Mouse (Mus musculus) embryo, embryonic 11 days (tissue): ENCODE results near the gene Zbtb45.

ENCODE experiments used
- DNase-seq: peaks from one replicate; pipeline ENCODE4 v3.0.0-alpha.2; 2015

The Zbtb45 gene

DNA sequence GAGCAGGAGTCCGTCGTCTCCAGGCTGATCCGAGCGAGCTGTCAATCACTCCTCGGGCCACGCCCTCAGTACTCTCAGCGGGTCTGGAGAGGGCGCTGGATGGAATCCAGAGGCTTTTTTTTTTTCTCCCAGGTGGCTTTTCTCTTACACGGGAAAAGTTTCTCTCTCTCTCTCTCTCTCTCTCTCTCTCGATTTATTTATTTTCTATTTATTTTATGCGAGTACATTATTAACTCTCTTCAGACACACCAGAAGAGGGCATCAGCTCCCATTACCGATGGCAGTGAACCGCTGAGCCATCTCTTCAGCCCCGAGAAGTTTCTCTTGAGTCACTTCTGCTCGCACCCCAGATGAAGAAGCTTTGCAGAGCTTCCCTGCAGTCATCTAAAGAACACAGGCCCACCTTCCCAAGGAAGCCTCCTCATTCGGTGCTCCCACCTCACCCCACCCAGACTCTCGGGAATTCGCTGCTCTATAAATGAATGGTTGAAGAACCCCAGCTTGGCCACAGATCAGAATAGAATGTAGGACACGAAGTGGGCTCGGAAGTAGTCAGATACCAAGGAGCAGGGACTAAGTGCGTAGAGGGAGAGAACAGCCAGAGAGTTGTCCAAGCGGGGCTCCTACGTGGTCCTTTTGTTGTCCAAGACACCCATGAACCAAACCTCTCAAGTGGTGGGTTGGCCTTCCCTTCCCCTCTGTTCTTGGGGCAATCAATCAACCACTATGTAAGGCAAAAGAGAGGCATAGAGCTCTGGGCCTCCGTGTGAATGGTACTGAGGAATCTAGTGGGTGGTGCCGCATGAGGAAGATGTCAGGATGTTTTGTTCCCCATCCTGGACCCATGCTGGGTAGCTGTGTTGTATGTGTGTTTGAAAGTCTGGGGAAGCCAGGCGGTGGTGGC, at the start of gene Zbtb45:
Gene Zbtb45 (minus strand): TSS at position 30 of the 904 bp plus-strand sequence.
- DNase-seq: peak; percentile 31

DNA sequence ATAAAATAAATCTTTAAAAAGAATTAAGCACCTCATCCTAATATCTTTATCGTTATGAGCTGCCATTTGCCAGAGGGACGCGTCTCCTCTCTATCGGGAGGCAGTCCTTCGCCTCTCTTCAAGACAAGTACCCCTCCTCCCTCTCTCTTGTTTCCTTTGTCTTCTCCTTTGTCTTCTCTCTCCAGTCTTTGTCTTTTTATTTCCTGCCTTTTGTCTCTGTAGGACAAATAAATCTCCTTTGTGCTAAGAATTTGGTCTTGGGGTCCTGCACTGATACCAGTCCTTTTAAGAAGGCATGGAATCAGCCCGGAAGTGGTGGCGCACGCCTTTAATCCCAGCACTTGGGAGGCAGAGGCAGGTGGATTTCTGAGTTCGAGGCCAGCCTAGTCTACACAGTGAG, 49.7 kb upstream of the Zbtb45 start:
- DNase-seq: no peak

DNA sequence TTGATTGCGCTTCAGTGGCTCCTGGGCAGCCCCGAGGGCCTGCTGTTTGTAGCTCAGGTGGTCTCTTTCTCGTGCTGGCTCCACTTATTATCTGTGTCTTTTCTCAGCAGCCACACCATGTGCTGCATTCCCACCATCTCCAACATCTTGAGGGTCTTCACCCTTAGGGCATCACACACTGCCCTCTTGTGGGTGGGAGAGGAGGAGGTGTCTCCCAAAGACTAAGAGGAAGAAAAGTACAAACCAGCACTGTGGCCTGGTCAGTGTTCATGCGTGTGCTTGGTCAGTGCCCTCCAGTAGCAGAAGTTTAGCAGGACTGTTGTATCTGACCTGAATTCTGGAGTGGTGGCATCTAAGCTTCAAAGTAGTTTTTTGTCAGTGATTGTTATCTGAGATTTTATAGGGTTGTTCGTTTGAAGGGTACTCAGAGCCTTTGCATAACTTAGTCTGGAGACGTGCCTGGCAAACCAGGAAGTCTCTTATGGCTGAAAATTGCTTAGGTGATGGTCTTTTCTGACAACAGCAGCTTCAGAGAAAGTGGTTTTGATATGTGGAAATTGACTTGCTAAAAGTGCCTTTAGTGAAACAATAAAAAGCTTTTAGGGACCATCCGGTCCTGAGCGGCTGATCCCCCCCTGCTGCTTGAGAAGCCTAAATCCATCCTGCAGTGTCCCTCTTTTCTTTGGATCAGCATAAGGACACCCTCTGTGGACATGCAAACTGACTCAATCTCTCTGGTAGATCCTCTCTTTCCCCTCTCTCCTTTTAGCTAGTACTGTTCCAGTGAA, 47.3 kb upstream of the Zbtb45 start:
- peak; percentile 25 for DNase-seq

DNA sequence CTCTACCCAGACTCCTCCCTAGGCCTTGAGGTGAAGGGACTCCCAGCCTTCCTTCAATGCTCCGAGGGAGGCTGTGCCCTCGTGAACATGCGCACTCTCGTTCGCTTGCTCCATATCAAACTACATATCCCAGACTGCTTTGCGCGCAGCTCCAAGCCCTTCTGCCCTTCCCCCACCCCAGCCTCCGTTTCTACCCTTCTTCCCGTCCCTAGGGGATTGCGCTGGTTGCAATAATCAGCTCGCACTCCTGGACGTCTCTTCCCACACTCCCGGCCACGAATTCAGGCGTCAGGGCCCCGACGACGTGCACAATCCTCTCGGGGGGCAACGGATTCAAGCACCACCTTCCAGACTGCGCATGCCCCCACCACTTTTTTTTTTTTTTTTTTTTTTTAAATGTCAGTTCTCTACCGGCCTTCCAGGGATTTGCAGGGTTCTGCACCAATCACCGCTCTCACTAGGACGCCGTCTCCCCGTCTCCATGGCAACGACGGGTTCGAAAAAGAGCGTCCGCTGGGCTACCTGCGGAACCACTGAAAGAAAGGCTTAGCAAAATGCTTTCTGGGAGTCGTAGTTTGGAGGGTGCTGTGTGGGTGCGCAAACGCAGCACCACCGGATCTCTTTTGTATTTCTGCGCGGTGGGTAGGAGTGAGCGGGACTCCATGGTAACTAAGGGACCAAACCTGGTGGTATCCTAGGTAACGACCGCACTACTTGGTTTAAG, 44.6 kb upstream of the Zbtb45 start, which contains the start of gene Mzf1:
Gene Mzf1 (minus strand): TSS at position 478 of the 724 bp plus-strand sequence.
- DNase-seq: peak; percentile 99

DNA sequence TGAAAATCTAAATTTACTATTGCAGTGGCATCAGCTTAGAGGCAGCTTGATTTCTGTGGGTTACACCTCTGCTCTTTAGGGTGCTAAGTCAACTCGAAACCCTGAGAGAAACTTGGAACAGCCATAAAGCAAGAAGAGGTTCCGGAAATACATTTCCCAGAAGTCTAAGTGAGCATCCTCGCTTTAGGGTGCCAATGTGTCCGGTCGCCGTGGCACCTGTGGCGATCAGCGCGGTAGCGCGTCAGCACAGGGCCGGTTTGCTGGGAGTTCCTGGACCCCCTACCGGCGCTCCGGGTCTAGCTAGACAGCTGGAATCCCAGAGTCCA, 44.1 kb upstream of the Zbtb45 start:
- DNase-seq: no peak

DNA sequence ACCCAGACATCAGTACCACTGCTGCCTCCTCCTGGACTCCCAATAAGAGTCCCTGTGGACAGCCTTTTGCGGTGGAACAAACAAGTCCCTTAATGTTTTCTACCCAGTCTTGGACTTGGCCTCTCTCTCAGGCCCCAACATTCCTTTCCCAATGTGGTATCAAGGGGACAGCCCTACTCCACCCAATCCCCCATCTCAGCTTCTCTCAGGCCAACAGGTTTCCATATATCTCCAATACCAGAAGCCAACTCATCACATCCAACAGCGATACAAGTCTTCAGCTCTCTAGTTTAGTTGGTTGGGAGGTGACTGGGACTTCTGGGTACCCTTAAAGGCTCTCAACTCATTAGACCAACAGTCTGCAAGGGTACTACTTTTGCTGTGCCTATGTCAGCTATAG, 43.7 kb upstream of the Zbtb45 start:
- DNase-seq: no peak

DNA sequence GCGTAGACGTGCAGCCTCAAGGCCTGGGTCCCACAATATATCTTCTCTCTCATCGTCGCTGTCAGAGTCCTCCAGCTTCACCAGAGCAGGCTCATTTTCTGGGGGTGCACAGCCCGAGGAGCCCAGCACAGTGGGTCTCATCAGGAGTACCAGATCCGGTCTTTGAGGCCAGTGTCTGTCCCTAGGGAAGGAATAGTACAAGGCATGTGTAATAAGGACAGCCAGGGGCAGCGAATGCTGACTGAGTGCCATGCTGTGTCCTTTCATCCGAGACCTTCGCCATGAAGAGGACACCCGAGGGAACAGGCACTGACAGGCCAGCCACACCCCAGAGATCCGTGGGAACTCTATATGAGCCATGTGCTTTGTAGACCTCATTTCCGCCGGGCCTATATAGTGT, 43.2 kb upstream of the Zbtb45 start:
- DNase-seq: no peak

DNA sequence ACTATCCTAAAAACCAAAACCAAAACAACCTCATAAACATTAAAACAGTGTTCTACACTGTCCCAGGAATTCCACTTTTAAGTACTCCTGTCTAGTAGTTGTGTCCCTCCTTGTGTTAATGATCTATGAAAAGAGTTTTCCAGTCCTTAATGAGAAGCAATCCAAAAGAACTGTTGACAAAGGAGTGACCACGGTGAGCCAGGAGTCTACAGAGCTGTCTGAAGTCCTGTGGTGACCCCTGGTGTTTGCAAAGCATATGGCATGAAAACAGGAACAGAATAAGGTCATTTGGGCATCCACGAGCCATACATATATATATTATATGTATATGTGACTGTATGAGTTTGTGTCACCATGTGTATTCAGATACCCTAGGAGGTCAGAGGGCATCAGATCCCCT, 36.2 kb upstream of the Zbtb45 start:
- peak; percentile 78 for DNase-seq

DNA sequence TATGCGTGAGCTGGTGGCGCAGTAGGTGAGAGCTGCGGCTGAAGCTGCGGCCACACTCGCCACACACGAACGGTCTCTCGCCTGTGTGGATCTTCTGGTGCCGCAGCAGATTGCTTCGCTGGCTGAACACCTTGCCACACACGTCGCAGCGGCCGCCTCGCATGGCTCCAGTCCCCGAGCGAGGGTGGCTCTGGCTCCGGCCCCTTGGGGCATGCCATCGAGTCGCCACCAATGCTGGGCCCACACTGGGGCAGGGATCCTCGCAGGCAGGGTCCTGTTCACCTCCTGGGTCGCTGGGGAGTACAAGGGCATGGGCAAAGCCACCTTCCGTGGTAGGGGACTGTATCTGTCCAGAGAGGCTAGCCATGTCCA, 34.4 kb upstream of the Zbtb45 start:
- no peak for DNase-seq

DNA sequence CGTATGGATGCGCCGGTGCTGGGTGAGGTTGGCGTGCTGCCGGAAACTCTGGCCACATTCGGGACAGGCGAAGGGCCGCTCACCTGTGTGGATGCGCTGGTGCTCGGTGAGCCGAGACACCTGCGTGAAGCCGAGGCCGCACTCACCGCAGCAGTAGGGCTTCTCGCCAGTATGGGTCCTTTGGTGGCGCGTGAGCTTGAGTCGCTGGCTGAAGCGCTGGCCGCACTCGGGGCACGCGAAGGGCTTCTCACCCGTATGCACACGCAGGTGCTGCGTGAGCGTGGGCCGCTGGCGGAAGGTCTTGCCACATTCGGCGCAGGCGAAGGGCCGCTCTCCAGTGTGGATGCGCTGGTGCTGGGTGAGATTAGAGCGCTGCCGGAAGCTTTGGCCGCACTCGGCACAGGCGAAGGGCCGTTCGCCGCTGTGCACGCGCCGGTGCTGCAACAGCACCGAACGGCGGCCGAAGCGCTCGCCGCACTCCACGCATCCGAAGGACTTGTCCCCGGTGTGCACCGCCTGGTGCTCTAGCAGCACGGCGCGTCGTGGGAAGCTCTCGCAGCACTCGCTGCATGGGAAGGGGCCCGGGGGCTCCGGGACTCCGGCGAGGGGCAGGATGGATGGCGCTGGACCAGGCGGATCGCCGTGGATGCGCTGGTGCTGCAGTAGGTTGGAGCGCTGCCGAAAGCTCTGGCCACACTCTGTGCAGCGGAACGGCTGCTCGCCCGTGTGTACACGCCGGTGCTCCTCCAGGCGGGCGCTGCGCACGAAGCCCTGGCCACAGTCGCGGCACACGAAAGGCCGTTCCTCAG, 33.8 kb upstream of the Zbtb45 start:
- peak; percentile 65 for DNase-seq

DNA sequence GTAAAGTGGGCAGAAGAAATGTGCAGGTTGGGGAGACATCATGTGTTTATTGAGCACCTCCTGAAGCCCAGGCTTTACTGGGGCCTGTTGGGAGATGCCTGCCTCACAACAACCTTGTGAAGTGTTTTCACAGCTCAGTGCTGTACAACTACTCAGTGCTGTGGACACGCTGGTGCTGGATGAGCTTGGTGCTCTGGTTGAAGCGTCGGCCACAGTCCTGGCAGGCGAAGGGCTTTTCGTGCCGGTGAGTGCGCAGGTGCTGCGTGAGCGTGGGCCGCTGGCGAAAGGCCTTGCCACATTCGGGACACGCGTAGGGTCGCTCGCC, 33.2 kb upstream of the Zbtb45 start:
- DNase-seq: no peak

DNA sequence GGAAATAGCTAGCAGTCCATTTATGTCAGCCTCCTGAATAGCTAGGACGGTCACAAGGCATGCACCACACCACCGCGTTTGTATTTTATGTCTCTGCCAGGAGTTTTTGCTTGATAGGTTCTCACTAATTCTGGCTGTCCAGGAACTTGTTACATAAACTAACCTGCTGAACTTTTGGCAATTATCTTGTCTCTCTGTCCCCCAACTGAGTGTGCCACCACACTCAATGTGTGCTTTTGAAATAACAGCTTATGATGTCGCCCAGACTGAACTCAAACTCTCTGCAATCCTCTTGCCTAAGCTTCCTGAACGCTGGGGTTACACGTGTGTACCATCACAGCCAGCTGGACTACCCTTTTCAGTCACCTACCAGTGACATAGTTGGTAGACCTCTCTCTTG, 32.7 kb upstream of the Zbtb45 start:
- DNase-seq: no peak

DNA sequence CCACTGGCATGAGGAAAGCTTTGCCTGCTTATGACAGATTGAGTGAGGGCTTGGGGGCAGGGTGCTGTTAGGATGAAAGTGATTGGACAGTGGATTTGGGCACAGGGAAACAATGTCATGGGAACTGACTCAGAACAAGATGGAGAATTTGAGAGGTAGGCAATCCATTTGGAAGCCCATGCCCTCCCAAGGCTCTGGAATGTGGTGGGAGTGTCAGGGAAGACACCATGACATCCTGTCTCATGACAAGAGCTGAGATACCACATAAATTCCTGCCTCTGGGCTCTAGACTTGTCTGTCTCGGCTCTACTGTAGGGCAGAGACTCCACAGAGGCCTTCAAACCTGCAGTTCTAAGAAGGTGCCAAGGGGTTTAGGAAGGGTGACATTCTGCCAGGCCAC, 31.4 kb upstream of the Zbtb45 start:
- DNase-seq: no peak

DNA sequence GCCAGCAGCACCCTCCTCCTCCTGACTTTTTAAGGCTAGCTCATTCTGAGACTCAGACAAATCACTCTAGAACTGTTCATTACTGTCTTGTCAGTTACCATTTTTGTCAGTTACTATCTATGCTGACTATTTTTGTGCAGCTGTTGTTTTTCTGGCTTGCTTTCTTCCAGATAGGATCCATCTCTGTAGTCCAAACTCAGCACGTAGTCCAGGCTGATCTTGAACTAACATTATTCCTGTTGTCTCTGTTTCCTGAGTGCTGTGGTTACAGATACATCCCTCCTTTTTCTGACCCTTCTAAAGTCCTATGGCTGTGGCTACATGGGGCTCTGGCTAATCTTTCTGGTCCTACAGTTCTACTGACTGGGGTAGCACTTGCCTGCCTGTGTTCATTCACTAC, 29.3 kb upstream of the Zbtb45 start:
- DNase-seq: no peak

DNA sequence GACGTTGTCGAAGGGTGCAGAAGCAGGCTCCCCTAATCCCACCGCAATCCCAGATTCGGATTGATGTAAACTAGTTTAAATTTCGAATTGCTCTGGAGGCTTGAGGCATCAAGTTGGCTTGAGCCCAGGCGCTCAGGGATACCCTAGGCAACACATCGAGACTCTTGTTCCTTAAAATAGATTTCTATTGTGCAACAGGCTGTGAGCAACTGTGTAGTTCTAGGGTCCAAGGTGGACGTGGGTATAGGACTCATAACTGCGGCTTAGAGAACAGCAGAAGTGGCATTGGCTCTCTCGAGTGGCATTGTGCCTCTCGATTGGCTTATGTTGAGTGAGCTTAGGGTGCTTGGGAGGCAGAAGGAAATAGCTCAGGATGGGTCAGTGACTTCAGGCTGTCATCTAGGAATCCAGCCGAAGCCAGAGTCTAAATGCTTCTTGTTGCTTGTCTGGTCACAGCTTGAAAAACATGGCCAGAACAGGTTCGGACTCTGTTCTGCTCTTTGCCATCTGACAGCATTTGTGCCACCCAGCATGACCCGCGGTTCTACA, 28.9 kb upstream of the Zbtb45 start:
- no peak for DNase-seq

DNA sequence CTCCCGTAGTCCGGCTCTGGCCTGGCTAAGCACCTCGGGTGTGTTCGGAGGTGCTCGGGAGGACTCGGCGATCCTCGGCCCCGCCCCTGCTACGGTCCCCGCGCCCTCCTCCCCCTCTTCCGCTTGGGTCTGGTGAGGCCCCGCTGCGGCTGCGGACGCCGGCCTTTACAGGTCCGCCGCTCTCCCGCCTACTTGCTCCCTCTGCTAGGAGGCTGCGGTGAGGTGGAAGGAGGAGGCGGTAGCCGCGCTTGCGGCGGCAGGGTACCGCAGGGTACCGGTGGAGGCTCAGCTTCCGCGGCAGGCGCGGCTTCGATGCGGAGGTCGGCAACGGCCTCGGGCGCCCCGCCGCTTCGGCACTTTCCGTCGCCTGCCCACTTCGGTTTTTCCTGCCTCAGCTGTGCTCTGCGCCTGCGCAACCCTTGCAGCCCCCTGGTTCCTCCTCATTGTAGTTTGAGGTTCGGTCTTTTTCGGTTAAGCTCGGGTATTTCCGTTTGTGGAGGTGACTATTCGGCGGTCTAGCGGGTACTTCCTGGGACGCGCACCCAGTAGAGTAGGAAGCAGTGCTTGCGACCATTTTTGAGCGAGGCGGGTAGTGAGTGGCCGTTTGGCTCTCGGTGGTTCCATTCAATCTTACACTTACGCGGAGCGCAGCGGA, 28.2 kb upstream of the Zbtb45 start, which contains the start of gene Ube2m:
Gene Ube2m (minus strand): TSS at position 375 of the 655 bp plus-strand sequence.
- peak; percentile 99 for DNase-seq

DNA sequence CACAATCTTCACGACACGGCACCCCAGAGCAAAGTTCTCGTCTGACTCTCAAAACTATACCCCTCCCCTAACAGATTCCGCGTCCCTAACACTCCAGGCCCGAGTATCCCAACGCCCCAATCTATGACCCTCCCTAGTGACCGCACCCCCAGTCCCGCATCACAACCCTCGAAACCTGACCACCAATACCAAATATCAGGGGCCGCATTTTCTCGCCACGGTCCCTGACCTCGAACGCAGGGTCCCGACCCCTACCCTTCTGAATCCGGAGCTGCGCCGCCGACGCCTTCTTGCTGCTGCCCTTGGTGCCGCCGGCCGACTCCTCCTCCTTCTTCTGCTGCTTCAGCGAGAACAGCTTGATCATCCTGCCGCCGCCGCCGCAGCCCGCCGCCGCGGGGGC, 27.5 kb upstream of the Zbtb45 start:
- DNase-seq: no peak

DNA sequence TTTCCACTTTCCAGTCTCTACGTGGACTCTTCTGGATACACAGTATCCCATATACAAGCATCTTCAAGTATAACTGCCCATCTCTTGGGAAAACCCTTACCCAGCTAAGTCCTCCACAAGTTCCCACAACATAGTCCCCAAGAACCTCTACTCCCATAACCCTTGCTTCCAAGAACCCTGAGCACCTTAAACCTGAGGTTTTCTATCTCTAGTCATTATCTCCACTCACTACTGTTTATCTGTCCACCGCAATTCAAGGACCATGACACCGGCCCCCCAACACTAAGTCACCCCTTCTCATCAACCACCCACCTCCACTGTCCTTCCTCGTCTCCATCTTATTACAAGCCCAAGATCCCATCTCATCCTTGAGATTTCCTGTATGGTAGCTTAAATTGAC, 27.0 kb upstream of the Zbtb45 start:
- DNase-seq: no peak

DNA sequence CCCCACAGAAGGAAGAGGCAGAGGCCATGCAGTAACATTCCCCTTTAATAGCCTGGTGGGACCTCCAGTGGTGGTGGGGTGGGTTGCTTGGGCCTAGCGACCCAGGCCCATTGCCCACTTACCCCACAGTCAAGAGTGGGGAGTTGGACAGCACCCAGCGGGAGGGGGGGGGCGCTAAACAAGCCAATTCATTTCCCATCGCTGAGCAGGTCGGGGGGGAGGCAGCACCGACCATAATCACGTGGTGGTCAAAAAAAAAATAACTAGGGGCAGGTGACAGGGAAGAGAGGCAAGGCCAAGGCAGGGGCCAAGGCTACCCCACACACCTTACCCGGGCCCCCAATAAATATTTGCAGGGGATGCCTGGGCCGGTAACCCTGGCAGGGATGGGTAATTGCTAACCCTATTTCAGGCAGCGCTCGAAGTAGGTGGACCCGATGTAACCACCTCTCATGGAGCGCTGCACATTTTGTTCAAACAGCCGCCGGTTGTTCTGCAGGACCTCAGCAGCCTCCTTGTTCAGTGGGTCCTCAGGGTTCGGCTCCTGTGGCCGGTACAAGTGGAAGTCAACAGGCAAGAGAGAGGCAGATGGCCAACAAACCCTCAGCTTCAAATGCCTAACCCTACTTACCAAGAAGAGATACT, 25.5 kb upstream of the Zbtb45 start:
- DNase-seq: no peak

DNA sequence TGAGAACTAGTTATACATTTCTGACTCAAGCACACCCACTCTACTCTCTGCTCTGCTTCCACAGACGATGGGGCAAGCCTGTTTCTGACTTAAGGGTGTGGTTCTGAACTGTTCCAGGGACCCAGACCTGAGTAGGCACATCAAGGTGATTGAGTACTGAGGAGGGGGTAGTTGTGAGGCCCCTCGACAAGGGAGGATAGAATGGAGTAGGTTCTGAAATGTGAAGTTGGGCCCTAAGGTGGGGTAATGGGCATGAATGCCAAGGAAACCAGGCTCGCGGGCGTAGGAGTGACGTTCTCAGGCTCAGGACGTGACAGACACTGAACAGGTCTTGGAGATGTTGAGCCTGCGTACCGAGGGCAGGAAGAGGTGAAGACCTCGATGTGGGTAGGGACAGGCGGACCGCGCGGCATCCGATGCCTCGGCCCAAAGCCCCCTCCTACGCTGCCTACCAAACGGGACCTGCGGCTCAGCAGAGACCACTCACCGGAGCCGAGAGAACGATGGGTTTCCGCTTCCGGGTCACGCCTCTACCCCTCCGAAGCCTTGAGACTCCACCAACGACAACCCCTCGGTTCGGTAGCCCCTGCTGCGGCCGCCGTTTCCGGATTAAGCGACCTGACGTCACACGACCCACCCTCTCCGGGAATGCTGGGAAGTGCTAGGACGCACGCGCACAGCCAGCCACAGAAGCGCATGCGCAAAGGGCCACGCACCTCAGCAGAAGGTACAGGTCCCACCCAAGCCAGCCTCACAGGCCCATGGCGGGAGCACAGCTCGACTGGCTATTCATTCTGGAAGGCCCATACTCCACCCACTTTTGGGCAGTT, 24.5 kb upstream of the Zbtb45 start, which contains the start of gene Chmp2a:
Gene Chmp2a (minus strand): TSS at position 660 of the 830 bp plus-strand sequence.
- peak; percentile 98 for DNase-seq
